Mouse (Mus musculus) heart, adult 8-10 months (tissue): ENCODE measurements around the gene Smap1. TPM values are rescaled to one million over a fixed set of nuclear protein-coding genes. Genes with fewer than 3 reads are reported as not detected.
A peak's percentile ranks its signal among the peaks of the same experiment; 100 is the strongest.
"Not testable (repeated sequence)": the region's sequence is repeated elsewhere in the genome, so short reads cannot be mapped to it uniquely, and the experiment has no call there.

Experiments
- DNase-seq: peaks from one replicate; pipeline ENCODE4 v3.0.0; 2022; ENCODE audit warnings: low spot score
- total RNA-seq, 4 experiments: library from RNA; stranded (reverse); gene quantifications; 2 replicates each; pipeline ENCODE4 v1.2.4; 2022

The Smap1 gene
- total RNA-seq = 10 to 100 TPM; 13.9 to 18.3 (median 17.5) TPM

DNA sequence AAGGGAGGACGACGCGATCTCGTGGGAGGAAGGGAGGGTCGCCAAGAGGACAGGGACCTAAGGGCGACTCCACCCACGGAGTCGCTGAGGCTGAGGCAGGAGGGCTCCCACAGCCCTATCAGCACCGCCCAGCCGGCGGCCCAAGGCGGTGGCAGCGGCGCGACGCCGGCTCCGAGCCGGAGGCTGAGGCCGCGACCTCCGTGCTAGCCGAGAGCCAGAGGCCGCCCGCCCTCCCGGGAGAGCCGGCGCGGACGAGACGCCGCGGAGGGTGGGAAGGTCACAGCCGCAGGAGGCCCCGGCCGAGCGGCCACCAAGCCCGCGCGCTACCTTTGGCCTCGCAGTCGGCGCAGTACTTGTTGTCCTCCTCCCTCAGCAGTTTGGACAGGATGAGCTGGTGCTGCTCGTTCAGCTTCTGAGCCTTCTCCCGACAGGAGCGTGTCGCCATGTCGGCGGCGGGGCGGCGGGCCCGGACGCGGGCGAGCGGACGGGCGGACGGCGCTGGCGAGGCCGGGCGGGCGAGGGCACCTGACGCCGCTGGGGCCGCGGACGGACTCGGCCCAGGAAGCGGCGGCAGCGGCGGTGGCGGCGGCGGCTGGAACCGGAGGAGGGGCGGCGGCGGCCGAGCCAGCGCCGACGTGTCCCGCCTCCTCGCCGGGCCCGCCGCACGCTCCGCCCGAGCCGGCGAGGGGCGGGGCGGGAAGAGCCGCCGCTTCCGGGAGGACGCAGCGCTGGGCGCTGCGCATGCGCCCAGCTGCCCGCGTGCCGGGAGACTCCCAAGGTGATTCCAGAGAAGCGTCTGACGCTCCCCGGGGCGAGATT lies at the start of gene Smap1:
TSS of gene Smap1 (minus strand) at position 607 of the 819 bp plus-strand sequence.
- peak; percentile 62 for DNase-seq

DNA sequence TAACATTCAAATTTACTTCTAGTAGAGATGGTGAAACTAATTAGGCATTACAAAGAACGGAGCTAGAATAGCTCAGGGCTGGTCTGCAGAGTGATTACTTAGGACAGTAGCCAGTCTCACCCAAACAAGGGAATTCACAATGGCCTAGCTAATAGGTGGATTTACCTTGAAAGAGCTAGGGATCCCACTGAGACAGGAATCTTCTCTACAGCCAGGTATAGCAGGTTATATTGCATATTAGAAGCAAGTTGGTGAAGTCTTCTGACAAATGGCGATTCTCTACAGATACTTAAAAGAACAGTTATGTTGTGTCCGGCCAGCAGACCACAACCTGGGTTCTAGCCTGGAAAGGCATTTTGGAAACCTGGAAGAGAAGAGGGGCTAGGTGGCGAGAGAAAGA lies 49.0 kb upstream of the Smap1 start:
- not testable (repeated sequence) for DNase-seq

DNA sequence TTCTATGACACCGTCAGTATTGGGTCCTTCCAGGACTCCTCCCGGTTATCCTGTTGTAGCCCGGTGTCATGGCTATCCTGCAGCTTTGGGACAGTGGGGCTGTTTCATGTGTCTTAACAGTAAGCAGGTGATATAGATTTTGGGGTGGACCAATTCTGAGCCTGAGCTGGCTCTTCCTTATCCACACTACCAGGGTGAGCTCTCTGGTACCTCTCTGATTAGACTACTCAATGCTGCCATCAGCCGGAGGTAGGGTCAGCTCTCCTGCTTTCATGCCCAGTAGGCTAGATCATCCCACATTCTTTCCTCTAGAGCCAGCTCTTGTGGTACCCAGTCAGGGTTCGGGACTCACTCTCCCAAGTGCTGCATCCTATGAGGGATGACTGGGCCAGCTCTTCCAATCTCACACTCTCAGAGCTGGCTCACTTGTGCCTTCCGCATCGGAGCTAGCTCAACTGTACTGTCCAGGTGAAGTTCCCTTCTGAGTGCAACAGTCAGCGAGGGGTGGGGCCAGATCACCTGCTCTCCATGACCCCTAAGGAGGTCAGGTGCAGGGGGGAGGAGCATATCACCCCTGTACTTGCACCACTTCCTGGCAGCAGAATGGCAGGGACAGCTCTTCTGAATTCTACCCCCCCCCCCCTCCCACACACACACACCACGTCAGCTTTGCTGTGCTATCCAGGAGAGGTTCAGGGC lies 46.1 kb upstream of the Smap1 start:
- no peak for DNase-seq

DNA sequence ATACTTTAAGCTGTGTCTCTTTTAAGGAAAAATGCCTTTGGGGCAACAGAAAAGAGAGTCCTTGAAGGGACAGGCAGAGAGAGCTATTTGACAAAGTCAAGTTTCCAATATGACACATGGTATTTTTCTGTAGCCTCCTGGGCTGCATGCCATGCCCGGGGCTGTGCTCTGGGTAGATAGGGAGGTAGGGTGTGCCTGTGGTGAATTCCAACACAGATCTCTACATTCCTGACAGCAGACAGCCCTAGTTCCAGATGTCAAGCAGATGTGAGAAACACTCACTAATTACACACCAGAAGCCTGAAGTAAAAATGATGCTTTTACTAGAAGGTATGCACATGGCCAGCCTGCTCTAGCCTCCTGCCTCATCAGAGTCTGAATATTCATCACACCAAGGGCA lies 44.1 kb upstream of the Smap1 start:
- no peak for DNase-seq

DNA sequence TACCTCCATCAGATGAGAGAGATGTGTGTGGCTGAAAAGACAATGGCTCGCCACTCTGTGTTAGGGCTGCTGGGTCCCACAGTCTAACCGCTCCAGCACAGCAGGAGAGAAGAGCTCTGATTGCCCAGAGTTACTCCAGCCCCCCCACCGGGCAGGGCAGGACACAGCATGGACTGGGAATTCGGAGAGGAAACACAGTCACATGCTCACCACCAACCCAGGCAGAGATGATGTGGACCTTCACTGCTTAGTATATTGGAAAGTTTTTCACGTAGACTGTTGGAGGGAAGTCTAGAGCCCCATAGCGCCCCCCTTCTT lies 37.3 kb upstream of the Smap1 start:
- DNase-seq = no peak

DNA sequence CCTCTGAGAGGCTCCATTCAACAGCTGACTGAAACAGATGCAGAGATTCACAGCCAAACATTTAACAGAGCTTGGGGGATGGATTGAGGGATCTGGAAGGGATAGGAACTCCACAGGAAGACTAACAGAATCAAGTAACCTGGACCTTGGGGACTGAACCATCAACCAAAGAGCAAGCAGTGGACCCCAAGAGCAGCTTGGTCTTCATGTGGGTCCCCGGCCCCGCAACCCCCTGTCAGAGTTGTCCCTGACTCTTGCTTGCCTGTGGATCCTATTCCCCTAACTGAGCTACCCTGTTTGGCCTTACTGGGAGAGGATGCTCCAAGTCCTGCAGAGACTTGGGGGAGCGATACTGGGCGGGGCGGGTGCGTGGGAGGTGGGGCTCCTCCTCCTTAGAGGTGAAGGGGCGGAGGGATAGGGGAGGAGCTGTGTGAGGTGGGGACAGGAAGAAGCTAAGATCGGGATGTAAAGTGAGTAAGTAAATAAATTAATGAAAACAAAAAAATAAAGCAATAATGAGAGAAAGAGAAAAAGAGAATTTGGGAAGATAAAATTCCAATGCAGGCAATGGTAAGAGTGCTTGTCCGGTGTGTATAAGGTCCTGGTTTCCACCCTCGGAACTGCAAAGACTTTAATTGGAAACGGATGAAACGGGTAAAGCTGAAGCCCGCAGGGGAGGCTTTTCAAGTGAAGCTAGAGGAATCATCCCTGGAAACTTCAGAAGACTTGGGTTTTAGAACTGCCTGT lies 36.7 kb upstream of the Smap1 start:
- no peak for DNase-seq

DNA sequence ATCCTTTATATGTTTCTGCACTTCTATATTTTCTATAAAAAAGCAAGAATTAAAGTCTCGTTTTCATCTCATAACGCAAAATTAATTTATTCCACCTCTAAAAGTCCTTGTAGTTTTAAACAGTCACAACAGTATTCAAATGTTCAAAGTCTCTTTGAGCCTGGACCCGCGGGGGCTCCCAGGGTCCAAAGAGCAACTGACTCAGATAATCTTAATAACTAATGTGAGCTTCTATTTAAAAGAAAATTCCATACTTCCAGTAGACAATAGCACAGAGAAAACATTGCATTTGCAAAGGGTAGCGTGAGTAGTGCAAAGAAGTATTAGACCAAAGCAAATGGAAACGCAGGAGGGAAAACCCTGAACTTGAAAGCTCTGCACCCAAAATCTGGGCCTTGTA lies 36.0 kb upstream of the Smap1 start:
- no peak for DNase-seq

DNA sequence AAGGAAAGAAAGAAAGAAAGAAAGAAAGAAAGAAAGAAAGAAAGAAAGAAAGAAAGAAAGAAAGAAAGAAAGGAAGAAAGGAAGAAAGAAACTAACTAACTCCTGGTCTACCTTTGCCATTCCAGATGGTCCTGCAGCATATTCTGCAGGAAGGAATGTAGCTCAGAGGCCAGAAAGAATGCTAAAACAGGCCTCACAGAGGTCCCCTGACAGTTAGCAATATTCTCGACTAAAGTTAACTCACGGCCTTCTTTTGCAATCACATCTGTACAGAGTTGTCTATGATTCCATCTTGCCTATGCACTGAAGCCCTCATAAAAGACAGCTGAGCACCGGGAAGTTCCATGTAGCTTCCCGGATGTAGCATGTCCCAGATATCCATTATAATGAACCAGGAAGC lies 33.4 kb upstream of the Smap1 start:
- no peak for DNase-seq

DNA sequence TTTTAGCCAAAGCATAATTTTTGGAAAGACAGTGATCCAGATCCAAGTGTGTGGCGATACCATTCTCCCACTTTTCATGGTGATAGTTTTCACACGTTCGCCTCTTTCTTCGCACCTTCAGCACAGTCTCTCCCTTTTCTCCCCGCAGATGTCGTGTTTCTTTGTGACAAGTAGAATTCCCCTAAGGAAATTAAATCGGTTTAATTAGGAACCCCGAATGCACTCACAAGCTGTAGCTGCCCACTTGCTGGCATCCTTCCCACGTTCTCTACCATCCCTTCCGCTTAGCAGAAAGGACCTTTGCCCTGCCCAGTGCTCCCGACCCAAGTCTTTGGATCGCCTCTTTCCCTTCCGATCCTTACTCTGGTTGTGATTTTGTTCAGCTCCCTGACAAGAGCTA lies 31.8 kb upstream of the Smap1 start:
- DNase-seq = no peak

DNA sequence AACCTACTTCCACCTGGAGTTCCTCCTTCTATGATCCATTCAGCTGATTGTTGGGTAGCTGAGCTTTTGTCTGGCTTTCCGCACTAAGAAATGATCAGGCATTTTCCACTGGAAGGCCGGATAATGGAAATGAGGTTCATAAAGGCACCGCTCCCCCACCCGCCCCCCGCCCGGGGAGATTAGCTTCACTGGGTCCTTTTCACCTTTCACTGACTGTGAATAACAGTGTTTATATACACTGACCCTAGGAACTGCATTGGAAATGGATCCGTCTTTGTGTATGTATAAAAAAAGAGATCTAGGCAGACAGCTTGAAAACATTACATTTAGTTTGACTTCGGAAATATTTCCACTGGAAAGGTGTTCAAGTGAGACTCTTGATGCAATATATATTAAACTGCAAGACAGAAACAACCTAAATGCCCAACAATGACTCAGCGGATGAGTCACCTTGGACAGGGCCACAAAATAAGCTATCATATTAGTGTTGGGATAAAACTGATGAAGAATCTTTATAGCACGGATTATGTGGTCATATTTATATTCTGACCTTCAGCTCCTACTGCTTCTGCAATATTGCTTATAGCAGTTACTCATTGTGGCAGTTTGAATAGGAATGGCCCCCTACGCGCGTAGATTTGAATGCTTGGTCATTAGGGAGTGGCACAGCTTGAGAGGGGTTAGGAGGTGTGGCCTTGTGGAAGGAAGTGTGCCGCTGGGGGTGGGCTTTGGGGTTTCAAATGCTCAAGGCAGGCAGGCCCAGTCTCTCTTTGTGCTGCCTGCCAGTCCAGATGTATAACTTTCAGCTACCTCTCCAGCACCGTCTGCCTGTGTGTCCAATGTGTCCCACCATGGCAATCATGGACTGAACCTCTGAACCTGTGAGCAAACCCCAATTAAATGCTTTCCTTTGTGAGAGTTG lies 26.9 kb upstream of the Smap1 start:
- DNase-seq = no peak

DNA sequence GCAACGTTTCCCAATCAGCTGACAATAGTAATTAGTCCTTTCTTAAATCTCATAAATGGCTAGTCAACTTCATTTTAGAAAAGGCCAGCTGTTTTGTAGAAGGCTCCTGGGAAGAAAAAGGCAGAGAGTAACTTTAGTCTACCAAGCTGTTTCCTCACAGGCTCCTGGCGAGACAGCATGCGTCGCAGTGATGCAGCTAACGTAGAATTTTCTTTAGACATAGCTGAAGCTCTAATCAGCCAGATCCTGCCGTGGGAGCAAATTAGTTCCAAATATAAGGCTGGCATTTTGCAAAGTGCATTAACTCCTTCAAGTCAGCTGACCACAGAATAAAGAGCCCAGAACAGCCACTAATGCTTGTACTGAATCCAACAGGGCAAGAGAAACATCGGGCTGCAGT lies 26.2 kb upstream of the Smap1 start:
- no peak for DNase-seq

DNA sequence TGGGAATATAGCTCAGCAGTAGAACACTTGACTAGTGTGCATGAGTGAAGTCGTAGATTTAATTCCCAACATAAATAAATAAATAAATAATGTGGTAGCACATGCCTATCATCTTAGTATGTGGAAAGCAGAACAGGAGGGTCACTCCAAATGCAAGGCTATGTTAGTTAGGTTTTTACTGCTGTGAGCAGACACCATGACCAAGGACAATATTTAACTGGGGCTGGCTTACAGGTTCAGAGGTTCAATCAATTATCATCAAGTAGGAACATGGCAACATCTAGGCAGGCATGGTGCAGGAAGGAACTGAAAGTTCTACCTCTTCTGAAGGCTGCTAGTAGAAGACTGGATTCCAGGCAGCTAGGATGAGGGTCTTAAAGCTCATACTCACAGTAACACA lies 22.0 kb upstream of the Smap1 start:
- no peak for DNase-seq

DNA sequence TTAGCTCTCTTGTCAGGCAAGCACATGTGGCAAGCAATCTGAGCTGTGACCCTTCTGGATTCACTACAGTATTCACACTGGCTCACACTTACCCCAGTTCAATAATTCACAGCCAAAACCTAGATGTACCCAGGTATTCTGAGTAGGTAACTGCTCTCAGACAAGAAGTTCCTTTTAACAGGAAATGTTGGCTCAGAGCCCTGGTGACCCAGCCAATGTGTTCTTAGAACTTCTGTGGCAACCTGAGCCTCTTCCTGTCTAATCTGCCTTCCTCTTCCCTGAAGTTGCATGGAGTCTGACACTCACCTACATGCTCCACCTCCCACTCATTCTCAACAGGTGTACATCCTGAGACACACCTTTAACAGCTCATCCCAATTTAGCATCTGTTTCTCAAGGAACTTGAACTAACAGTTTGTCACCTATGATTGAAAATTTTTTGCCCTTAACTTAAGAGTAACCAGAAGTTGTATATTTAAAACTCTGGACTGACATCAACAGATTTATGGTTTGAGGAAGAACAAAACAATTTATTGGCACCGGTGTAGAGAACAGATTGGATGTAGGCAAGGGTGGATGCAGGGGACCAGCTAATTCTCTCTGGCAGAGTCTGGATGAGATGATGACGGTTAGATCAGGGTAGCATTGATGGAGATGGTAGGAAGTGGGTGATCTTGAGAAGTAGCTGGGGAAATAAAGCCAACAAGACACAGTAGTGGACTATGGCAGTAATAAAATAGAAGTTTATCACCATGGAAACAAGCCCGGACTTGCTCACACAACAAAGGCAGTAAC lies 21.2 kb upstream of the Smap1 start:
- DNase-seq = no peak

DNA sequence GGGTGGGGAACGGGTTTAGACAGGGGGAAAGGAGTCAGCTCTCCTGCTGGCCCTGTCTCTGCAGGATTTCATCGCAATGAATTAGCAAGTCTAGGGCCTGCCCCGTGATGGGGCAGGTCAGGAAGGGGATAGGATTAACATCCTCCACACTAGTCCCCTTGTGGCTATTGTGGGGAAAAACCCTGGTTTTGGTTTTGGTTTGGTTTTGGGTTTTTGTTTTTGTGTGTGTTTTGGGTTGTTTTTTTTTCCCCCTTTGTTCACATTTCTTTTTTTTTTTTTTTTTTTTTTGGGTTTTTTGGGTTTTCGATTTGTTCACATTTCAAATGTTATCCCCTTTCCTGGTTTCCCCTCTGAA lies 13.3 kb upstream of the Smap1 start:
- DNase-seq = no peak

DNA sequence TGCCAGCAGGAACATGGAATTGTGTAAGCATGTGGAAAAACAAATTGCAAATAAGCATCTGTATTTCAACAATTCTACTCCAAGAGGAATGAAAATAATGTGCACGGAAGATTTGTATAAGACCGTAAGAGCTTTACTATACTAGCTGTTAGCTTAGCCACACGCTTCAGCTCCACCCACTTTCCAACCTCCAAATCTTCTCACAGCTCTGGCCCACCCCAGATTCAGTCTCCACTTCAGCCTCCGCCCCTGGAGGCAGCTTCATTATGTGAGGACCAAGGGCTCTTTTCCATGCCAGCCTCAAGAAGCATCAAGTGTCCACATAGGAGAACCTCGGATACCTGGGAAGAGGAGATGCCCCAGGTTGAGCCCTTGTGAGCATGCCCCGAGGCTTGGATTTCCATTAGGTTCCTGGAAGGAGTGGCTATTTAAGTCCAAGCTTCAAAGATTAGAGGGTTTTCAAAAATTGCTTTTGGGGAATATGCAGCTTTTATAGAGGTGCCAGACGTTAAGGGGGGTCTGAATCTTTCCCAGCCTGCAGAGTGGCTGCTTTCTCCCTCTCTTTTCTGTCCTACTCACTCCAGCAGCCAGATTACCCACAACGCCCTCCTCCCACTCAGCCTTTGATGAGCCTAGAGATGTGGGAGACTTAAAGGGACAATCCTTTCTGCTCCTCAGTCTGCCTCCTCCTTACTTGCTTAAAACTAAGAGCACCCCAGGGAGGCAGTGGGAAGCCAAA lies 12.7 kb upstream of the Smap1 start:
- DNase-seq = no peak

DNA sequence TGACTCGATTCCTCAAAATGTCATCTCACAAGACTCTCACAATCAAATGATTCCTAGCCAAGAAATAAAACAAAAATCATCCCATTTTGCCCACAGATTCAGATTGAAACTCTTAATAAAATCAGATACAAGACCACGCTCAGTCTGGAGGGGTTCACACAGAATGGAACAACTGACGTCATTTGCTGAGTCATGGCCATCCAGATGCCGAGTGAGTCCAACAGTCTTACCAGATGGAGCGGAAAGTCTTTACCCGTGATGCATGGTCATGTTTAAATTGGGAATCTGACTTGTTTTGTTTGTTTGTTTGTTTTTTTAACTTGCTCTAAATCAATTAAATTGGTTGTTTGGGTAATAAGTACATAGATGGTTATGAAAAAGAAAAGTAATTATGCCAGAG lies 7.3 kb upstream of the Smap1 start:
- no peak for DNase-seq

DNA sequence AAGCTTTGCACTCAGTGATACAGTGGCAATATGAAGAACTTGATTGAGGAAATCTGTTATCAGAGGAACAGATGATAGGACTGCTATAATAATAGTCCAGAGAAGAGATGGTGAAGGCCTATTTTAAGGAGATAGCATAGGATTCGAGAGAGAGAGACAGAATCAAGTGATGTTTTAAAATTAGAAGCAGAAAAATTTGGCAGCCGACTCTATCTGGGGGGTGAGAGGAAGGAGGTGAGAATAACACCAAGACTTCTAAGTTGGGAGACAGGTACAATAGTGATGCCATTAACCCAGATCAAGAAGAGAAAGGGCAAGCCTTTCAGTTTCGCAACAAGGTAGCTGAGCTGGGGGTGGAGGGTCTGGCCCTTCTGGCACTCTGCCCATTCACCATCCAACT lies 6.3 kb upstream of the Smap1 start:
- peak; percentile 12 for DNase-seq

DNA sequence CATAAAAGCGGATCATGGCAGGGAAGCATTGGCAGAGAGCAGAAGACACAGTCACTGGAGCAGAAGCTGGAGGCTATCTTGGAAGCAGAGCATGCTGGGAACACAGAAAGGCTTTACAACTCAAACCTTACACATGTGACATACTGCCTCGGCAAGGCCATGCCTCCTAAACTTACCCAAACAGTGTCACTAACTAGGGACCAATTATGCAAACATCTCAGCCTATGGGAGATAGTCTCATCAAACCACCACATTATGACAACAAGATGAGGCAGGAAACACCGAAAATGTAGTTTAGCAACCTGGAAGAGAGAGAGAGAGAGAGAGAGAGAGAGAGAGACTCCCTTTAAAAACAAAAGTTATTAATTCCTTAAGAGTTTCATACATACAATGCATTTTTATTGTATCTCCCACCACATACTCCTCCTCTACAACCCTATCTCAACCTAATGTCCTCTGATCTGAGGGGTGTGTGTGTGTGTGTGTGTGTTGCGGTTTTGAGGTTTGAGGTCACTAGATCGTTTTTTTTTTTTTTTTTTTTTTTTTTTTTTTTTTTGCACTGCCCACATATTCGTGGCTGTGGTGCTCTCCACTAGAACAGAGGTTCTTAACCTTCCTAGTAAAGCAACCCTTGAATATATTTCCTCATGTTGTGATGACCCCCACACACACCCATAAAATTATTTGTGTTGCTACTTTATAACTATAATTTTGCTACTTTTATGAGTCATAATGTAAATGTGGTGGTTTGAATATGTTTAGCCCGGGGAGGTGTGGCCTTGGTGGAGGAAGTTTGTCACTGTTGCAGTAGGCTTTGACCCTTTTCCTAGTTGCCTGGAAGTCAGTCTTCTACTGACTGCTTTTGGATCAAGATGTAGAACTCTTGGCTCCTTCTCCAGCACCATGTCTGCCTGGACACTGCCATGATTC lies 1.9 kb upstream of the Smap1 start:
- DNase-seq = no peak

DNA sequence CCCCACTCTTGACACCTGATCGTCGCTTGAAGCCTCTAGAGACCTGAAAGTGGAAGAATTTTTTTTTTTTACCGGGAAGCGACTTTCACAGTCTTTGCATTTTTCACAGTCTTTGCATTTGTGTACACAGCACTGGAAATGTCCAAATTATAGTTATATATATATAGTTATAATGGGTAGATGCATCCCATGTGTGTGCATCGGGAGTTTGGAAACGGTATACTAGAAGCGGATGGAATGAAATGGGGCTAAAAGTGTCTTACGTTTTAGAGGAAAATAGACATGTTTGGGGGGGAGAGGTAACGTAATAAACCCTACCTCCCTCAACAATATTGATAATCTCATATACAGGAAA lies 390 bp upstream of the Smap1 start:
- DNase-seq = no peak
